Mouse (Mus musculus) macrophage (primary cell): ENCODE measurements around the gene Hapln1. TPM values are rescaled to one million over a fixed set of nuclear protein-coding genes. Genes with fewer than 3 reads are reported as not detected.

Experiments used
- H3K27ac ChIP-seq: fragments of 350-480 bp; formaldehyde crosslinking; 2 replicates; pipeline ENCODE4 v1.9.0; 2021
- H3K36me3 ChIP-seq: fragments of 350-480 bp; formaldehyde crosslinking; 2 replicates; pipeline ENCODE4 v1.9.0; 2021; ENCODE audit errors: inconsistent target
- H3K4me3 ChIP-seq: fragments of 350-480 bp; formaldehyde crosslinking; 2 replicates; pipeline ENCODE4 v1.9.0; 2021; ENCODE audit errors: inconsistent target
- H3K79me2 ChIP-seq: fragments of 350-480 bp; formaldehyde crosslinking; 2 replicates; pipeline ENCODE4 v1.9.0; 2021; ENCODE audit errors: inconsistent target
- WGBS: methylation state at CpG from one replicate; pipeline ENCODE4 v1.1.7; 2026; ENCODE audit warnings: inconsistent platforms; ENCODE audit not compliant: missing documents; 5-methylcytosine and 5-hydroxymethylcytosine counted together
- polyA plus RNA-seq: library from polyadenylated mRNA; stranded (reverse); fragments of 250-400 nt; gene quantifications from 3 replicates; pipeline ENCODE4 v1.2.4, GENCODE M21; 2018; ENCODE audit warnings: inconsistent platforms

The Hapln1 gene
- polyA plus RNA-seq, 1 experiment from 2014 or later, result not detected

GRCm38 (mm10) chr13:89653279-89653678 lies 113.7 kb downstream of the Hapln1 start:
- Histone ChIP-seq H3K79me2 (no peaks in the 10 kb centered on the region), H3K36me3 (no peaks in the 10 kb centered on the region), H3K4me3 (no peak overlapping the region), H3K27ac (no peak overlapping the region)
- 39% methylated on average over 2 of the region's 2 CpGs for WGBS

GRCm38 (mm10) chr13:89657046-89657445 lies 117.5 kb downstream of the Hapln1 start:
- no peak overlapping the region for H3K4me3 ChIP-seq
- H3K27ac ChIP-seq, result no peak overlapping the region
- H3K36me3 ChIP-seq, result no peaks in the 10 kb centered on the region
- WGBS, result 97% methylated on average over 11 of the region's 11 CpGs
- no peaks in the 10 kb centered on the region for H3K79me2 ChIP-seq

Other genes starting within 250 kb of the Hapln1 start
- 1.2 to 1.4 TPM (median 1.2 TPM) in 3 replicates for gene Vcan, start 202.7 kb downstream of the Hapln1 start, polyA plus RNA-seq